Mouse (Mus musculus): ENCODE data around the gene Asap2. TPM values are rescaled to one million over a fixed set of nuclear protein-coding genes. Genes with fewer than 3 reads are reported as not detected.

Gene Asap2
- total and polyA plus RNA-seq, 2 experiments, result 2.3 to 6.1 TPM

GRCm38 (mm10) chr12:21241965-21242364 is 251.7 kb downstream of the Asap2 start:
- TF ChIP-seq CTCF (IDR thresholded peaks at IDR 0.05; ENCODE audit: low read depth, low read length) (no peak), POLR2A (IDR thresholded peaks at IDR 0.05; ENCODE audit: extremely low read depth, insufficient read depth, low read length) (no peak)
- no peak overlapping the region for H3K4me3 ChIP-seq (ENCODE audit: insufficient read depth, low read depth, low read length)
- H3K9ac ChIP-seq (ENCODE audit: low read depth, low read length), result no peak overlapping the region
- whole genome bisulfite sequencing, result 87% methylated on average over 3 of the region's 3 CpGs
- H3K79me2 ChIP-seq (ENCODE audit: control insufficient read depth, insufficient read depth, low read length), result no peaks in the 10 kb centered on the region
- peaks cover 3% of the 10 kb centered on the region; the same call in 1 of the 2 replicates for H3K36me3 ChIP-seq (ENCODE audit: control insufficient read depth, insufficient read depth, low read length)
- no peaks in the 10 kb centered on the region for H3K27me3 ChIP-seq (ENCODE audit: control insufficient read depth, insufficient read depth, low read length)
- no peak for DNase-seq (ENCODE audit: extremely low read depth, low read depth, low spot score)
- no peaks in the 10 kb centered on the region for H3K4me1 ChIP-seq (ENCODE audit: control insufficient read depth, insufficient read depth, low read length)
- no peak overlapping the region for H3K27ac ChIP-seq (replicated peaks; ENCODE audit: insufficient read depth, low read depth, low read length)

- no peaks in the 10 kb centered on the region for H3K4me1 ChIP-seq (ENCODE audit: control insufficient read depth, insufficient read depth, low read length)
- TF ChIP-seq POLR2A (IDR thresholded peaks at IDR 0.05; ENCODE audit: extremely low read depth, insufficient read depth, low read length), result no peak
- TF ChIP-seq CTCF (IDR thresholded peaks at IDR 0.05; ENCODE audit: low read depth, low read length), result no peak
- H3K79me2 ChIP-seq (ENCODE audit: control insufficient read depth, insufficient read depth, low read length), result no peaks in the 10 kb centered on the region
- H3K9ac ChIP-seq (ENCODE audit: low read depth, low read length), result no peak overlapping the region
- no peak overlapping the region for H3K4me3 ChIP-seq (ENCODE audit: insufficient read depth, low read depth, low read length)
- H3K27me3 ChIP-seq (ENCODE audit: control insufficient read depth, insufficient read depth, low read length), result no peaks in the 10 kb centered on the region
- WGBS, result 96% methylated on average over 11 of the region's 11 CpGs
- no peak overlapping the region for H3K27ac ChIP-seq (replicated peaks; ENCODE audit: insufficient read depth, low read depth, low read length)
- no peak for DNase-seq (ENCODE audit: extremely low read depth, low read depth, low spot score)
- peaks cover 3% of the 10 kb centered on the region; the same call in 1 of the 2 replicates for H3K36me3 ChIP-seq (ENCODE audit: control insufficient read depth, insufficient read depth, low read length)
Observed at GRCm38 (mm10) chr12:21244375-21244960, 254.2 kb downstream of the Asap2 start.

- DNase-seq (ENCODE audit: extremely low read depth, low read depth, low spot score), result no peak
- 78% methylated on average over 7 of the region's 7 CpGs for WGBS
- no peaks in the 10 kb centered on the region for H3K79me2 ChIP-seq (ENCODE audit: control insufficient read depth, insufficient read depth, low read length)
- no peaks in the 10 kb centered on the region for H3K27me3 ChIP-seq (ENCODE audit: control insufficient read depth, insufficient read depth, low read length)
- H3K9ac ChIP-seq (ENCODE audit: low read depth, low read length), result no peak overlapping the region
- H3K27ac ChIP-seq (replicated peaks; ENCODE audit: insufficient read depth, low read depth, low read length), result no peak overlapping the region
- H3K4me3 ChIP-seq (ENCODE audit: insufficient read depth, low read depth, low read length), result no peak overlapping the region
- TF ChIP-seq POLR2A (IDR thresholded peaks at IDR 0.05; ENCODE audit: extremely low read depth, insufficient read depth, low read length), result no peak
- no peak for TF ChIP-seq CTCF (IDR thresholded peaks at IDR 0.05; ENCODE audit: low read depth, low read length)
- H3K36me3 ChIP-seq (ENCODE audit: control insufficient read depth, insufficient read depth, low read length), result peaks cover 11% of the 10 kb centered on the region; the same call in 1 of the 2 replicates
- no peaks in the 10 kb centered on the region for H3K4me1 ChIP-seq (ENCODE audit: control insufficient read depth, insufficient read depth, low read length)
Observed at GRCm38 (mm10) chr12:21247711-21248392, 257.6 kb downstream of the Asap2 start.

- Histone ChIP-seq H3K27me3 (ENCODE audit: control insufficient read depth, insufficient read depth, low read length) (no peaks in the 10 kb centered on the region), H3K79me2 (ENCODE audit: control insufficient read depth, insufficient read depth, low read length) (no peaks in the 10 kb centered on the region), H3K4me3 (ENCODE audit: insufficient read depth, low read depth, low read length) (no peak overlapping the region), H3K27ac (replicated peaks; ENCODE audit: insufficient read depth, low read depth, low read length) (no peak overlapping the region), H3K4me1 (ENCODE audit: control insufficient read depth, insufficient read depth, low read length) (peaks cover 4% of the 10 kb centered on the region; the same call in 1 of the 2 replicates), H3K9ac (ENCODE audit: low read depth, low read length) (no peak overlapping the region), H3K36me3 (ENCODE audit: control insufficient read depth, insufficient read depth, low read length) (peaks cover 5% of the 10 kb centered on the region; the same call in 1 of the 2 replicates)
- DNase-seq (ENCODE audit: extremely low read depth, low read depth, low spot score), result no peak
- WGBS, result 96% methylated on average over 6 of the region's 6 CpGs
- TF ChIP-seq CTCF (IDR thresholded peaks at IDR 0.05; ENCODE audit: low read depth, low read length) (peak; percentile 71), POLR2A (IDR thresholded peaks at IDR 0.05; ENCODE audit: extremely low read depth, insufficient read depth, low read length) (no peak)
Observed at GRCm38 (mm10) chr12:21260494-21261256, 270.4 kb downstream of the Asap2 start.

GRCm38 (mm10) chr12:21261521-21261920 is 271.3 kb downstream of the Asap2 start:
- WGBS, result 43% methylated on average over 4 of the region's 4 CpGs
- no peaks in the 10 kb centered on the region for H3K79me2 ChIP-seq (ENCODE audit: control insufficient read depth, insufficient read depth, low read length)
- no peaks in the 10 kb centered on the region for H3K27me3 ChIP-seq (ENCODE audit: control insufficient read depth, insufficient read depth, low read length)
- TF ChIP-seq POLR2A (IDR thresholded peaks at IDR 0.05; ENCODE audit: extremely low read depth, insufficient read depth, low read length), result no peak
- no peak for TF ChIP-seq CTCF (IDR thresholded peaks at IDR 0.05; ENCODE audit: low read depth, low read length)
- H3K4me3 ChIP-seq (ENCODE audit: insufficient read depth, low read depth, low read length), result no peak overlapping the region
- peaks cover 4% of the 10 kb centered on the region; the same call in 1 of the 2 replicates for H3K4me1 ChIP-seq (ENCODE audit: control insufficient read depth, insufficient read depth, low read length)
- no peak overlapping the region for H3K9ac ChIP-seq (ENCODE audit: low read depth, low read length)
- DNase-seq (ENCODE audit: extremely low read depth, low read depth, low spot score), result peak; percentile 46
- H3K36me3 ChIP-seq (ENCODE audit: control insufficient read depth, insufficient read depth, low read length), result peaks cover 5% of the 10 kb centered on the region; the same call in 1 of the 2 replicates
- no peak overlapping the region for H3K27ac ChIP-seq (replicated peaks; ENCODE audit: insufficient read depth, low read depth, low read length)
